Mouse (Mus musculus): ENCODE measurements around the gene Psg29. TPM values are rescaled to one million over a fixed set of nuclear protein-coding genes. Genes with fewer than 3 reads are reported as not detected.

The Psg29 gene
- polyA plus RNA-seq (2015; fragmentation: Nextera tagmentation; extraction: Ambion mirVana) = not detected in 2 replicates

GRCm38 (mm10) chr7:17203177-17203576 is at the start of gene Psg29:
Gene Psg29, plus strand, starts transcription at chr7:17203477.

Other genes starting within 250 kb of the Psg29 start
- gene Pnmal1, start 243.8 kb upstream of the Psg29 start, polyA plus RNA-seq (2015; fragmentation: Nextera tagmentation; extraction: Ambion mirVana) = 7.1 and 9.2 TPM in 2 replicates
- 0.51 and 0.99 TPM in 2 replicates for gene Gm42372, start 220.4 kb upstream of the Psg29 start, polyA plus RNA-seq (2015; fragmentation: Nextera tagmentation; extraction: Ambion mirVana)
- 9.0 and 13.9 TPM in 2 replicates for gene Ccdc8, start 210.8 kb upstream of the Psg29 start, polyA plus RNA-seq (2015; fragmentation: Nextera tagmentation; extraction: Ambion mirVana)
- 44.2 and 54.7 TPM in 2 replicates for gene Ppp5c, start 175.6 kb upstream of the Psg29 start, polyA plus RNA-seq (2015; fragmentation: Nextera tagmentation; extraction: Ambion mirVana)
- 3.5 and 6.6 TPM in 2 replicates for gene Hif3a, start 141.1 kb upstream of the Psg29 start, polyA plus RNA-seq (2015; fragmentation: Nextera tagmentation; extraction: Ambion mirVana)
- gene Psg16, start 129.4 kb upstream of the Psg29 start, polyA plus RNA-seq (2015; fragmentation: Nextera tagmentation; extraction: Ambion mirVana) = 0.80 and 1.0 TPM in 2 replicates
- gene Ceacam3, start 53.2 kb upstream of the Psg29 start, polyA plus RNA-seq (2015; fragmentation: Nextera tagmentation; extraction: Ambion mirVana) = not detected in 2 replicates

Measured in adrenal gland, postnatal 0 days (tissue).